Mouse (Mus musculus): Measurements from ENCODE around the gene Etl4.

Etl4 gene

DNA sequence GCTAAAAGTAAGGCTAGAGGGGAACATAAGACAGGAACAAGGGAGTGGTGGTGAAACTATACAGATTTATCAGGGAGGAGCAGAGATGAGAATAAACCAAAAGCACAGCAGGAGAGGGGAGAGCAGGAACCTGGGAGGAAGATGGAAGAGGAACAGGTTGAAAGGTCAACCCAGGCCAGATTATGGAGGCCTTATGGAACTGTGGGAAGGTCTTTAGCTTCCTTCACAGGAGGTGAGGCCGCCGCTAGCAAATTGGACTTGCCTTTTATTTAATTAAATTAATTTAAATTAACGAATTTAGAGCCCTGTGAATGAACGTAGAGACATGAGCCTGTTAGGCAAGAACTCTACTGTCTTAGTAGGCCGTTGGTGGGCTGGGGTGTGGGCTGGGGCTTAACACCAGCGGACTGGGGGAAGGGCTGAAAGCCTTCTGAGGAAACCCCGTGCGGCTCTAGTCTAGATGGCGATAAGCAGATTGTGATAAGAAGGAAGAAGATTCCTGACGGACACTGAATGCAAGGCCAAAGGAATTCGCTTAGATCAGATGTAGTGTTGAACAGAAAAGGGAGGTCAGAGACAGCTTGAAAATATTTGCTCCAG, 612.2 kb downstream of the Etl4 start:
- no peak for DNase-seq

DNA sequence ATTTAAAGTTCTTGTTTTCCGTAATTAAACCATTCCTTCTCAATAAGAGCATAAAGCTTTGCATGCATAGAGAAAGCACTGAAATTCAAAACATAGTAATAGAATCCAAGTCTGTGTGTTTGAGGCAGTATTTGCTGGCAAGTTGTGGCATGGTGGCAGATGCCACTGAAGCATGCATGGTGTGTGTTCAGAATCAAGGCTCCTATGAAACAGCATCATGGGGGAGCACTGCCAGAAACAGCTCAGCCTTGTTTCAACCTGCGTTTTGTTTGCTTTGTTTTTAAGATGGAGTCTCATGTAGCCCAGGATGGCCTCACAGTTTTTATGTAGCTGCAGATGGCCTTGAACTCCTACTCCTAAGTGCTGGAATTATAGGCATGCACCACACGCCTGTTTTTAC, 614.1 kb downstream of the Etl4 start:
- DNase-seq: no peak

DNA sequence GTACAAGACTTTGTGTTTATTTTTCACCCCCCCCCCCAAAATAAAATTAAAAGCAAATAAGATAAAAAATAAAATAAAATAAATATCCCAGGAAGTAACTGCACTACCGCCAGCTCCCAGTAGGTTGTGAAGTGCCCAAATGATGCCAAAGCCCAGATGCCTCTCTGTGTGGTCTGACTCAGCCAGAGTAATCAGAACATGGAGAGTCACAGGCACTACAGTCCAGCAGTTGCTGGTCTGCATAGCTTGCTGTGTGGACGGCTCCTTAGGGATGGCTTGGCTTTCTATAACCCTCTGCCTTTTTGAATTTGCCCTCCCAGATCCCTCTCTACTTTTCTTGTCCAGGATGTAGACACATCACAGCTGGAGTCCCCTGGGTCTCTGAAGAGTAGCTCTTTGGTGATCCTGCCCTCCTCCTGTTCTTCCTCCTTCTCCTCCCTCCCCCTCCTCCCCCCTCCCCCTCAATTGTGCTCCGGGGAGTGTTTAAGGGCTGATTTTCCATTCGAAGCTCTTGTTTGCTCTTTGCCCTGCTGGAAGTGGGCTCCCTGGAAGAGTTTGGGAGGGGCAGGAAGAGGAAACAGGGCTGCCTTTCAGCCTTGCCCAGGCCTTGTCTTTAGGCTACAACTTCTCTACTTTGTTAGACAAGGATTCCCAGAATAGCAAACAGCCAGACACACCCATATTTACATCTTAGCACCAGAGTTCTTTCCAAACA, 616.5 kb downstream of the Etl4 start:
- DNase-seq: peak; percentile 23

DNA sequence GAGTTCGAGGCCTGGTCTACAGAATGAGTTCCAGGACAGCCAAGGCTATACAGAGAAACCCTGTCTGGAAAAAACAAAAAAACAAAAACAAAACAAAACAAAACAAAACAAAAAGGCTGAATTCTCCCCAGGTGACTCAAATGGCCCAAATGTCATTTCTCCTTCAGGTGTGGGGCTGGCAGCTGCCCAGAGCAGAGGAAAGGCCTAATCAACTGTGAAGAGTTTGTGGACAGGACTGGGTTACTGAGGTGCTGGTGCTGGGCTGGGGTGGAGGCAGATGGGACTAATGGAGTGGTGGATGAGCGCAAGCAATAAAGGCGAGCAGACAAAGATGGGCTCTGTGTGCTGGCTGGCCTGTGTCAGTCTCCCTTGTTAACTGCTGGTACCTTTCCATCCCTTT, 617.3 kb downstream of the Etl4 start:
- no peak for DNase-seq

DNA sequence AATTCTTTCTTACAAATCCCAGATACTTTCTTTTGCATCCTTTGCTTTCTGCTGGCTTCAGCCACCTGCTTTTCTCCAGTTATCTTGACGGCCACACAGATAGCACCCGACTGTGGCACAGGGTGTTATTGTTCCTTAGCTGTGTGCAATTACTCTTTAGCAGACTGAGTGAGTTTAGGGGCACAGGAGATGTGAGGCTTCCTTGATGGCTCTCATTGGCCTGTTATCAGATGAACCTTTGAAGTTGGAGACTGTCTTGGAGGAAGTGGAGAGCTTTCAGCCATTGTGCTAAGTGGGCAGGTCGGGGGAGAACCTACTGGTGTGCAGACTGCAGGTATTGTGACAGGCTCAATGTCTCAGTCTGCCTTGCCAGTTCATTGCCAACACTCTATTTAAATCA, 623.0 kb downstream of the Etl4 start:
- DNase-seq: no peak

DNA sequence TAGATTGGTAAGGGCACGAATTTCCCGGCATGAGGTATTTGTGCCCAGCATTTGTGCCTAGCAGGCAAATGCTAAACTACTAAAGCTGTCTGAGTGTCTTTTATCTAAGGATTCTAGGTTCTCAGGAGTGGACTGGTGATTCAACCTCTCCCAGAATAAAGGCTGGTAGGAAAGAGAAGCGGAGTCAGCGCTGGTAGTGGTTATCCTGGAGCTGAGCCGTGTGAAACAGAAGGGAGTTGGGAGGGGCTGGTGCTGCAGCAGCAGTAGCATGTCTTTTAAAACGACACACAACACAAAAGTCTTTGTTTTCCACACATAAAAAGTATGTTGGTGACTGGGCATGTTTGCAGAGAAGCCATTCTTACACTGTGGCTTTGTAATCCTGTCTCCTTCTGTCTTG, 628.2 kb downstream of the Etl4 start:
- DNase-seq: no peak

DNA sequence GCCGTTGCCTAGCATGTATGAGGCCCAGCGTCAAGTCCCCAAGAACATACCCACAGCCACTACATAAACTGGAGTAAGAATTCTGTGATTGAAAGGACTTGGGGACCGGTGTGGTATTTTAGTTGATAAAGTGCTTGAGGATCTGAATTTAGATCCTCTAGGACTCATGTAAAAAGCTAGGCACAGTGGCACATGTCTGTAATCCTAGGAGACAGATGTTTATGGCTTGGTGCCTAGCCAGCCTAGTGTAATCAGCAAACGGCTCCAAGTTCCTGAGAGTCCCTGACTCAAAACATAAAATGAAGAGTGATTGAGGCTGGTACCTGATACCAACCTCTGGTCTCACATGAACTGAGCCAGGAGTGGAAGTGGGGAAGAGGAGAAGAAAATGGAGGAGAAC, 629.3 kb downstream of the Etl4 start:
- DNase-seq: no peak

DNA sequence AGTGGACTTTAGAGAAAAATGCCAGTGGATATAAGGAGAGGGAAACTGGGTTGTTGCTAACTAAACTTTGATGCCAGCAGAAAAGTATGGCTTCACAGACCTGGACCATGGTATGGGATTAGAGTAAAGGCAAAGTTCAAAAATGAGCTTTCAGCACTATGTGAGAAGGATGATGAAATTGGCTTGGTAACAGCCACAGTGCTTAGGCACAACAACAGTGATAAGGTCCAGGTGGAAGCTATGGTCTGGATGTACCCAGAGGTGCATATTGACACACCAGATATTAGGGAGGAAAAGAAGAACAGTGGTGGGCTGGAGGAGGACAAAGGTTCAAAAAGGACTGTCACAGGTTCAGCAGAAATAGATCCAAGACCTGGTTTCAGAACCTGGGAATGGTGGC, 631.7 kb downstream of the Etl4 start:
- no peak for DNase-seq

DNA sequence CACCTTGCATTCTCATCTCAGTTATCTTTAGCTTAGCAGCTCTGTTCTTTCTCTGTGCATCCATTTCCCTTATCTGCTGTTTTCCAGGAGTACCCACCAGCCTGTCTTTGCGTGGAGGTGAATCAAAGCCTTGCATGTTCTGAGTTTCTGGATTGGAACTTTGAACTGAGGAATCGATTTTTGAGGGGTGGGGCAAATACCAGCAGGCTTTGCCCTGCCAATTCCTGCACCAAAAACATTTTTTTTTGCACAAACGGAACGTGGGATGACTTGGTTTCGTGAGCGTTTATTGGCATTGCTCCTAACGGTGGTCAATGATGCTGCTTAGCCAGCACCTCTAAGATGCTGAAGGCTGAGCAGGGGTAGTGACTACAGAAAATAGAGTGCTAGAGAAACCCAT, 632.7 kb downstream of the Etl4 start:
- no peak for DNase-seq

DNA sequence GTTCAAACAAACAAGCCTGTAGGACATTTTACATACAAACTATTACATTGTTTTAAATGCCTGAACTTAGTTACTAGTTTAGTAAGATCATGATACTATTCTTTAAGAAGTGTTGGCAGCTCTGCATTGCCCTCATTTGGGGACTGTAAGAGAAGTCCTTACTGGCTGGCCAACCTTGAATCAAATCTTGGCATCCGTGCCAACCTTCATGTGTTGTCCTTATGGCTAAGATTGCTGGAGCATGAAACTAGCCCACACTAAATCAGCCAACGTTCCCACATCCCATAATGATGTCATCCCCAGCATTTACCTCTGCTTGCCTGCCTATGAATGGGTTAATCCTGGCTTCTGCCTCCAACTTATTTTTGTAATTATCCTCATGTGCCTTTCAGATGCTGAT, 636.0 kb downstream of the Etl4 start:
- no peak for DNase-seq

DNA sequence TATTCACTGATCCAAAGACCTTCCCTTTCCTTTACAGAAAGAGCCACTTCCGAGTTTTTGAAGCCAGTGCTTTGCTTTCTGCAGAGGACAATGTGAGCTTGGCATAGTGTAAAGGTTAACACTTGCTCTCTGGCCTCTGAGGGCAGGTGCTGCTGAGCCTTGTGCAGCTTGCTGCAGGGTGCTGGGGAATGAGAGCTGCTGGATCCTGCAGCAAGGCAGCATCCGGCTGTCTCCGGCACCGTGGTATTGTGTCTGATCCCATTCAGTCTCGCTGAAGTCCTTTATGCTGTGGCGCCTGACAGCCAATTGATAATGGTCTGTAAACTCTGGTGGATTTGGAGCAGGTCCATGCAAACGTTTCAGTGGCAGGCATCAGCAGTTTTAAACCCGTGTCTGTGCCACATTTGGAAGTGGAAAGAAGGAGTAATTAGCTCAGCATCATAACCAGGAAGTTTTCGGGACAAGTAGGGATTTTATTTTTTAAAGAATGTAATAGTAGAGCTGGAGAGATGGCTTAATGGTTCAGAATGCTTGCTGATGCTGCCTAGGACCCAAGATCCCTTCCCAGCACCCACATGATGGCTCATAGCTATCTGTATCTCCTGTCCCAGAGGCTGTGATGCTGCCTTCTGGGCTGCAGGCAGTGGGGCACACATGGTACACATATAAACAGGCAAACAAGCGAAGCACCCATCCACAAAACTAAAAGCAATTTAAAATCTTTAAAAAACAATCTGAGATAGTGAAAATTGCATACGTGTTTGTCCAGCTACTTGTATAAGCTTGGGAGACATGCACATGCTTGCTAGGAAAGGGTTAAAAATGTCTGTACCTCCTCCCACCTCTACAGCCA, 637.1 kb downstream of the Etl4 start:
- DNase-seq: peak; percentile 26

DNA sequence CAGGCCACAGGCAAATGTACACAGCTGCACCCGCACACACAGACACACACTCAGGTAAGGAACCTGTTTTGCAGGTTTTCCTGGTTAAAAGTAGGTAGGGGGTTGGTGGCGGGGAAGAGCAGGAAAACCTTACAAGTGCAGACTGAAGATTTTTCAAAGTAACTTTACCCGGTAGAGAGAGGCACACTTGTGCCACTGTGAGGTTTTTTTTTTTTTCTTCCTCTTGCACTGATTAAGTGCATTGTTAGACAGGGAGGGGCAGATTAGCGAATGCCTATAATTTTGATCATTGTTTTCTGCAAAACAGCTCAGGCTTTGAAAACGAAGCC, 637.7 kb downstream of the Etl4 start:
- peak; percentile 34 for DNase-seq

DNA sequence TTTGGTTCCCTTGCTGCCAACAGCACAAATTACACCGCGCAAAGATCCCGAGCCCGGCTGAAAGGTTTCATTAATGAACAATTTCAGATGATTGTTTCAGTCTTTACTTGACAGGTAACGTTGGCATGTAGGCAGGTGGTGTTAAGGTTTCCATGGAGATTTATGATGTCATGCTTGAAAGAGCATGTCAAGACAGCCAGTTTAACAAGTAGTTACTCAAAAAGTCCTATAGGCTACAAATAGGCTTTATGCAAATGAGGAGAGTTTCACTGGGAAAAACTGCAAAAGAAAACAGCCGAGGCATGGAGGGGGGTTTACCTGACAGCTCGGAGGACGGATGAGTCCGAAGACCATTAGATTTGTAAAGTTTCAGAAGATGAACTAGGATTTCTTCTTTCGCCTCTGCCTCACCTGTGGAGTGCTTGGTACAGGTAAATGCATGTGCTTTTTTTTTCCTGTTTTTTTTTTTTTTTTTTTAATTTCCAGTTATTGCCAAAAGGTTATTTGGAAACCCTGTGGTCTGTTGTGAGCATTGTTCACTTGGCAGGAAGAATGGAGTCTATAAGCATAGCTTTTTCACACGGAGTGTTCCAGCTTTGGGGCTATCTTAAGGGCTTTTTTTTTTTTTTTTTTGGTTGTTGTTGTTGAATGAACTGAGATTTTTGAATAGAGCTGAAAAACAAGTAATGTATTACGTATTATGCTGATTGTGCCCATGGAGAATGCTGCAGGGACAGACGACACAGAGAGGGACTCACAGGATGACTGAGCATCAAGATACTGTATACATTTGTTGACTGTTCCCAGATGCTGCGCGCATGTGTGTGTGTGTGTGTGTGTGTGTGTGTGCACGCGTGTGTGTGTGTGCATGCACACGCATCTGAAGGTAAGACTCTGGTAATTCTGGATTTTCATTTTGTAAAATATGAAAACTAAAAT, 638.4 kb downstream of the Etl4 start:
- peak; percentile 20 for DNase-seq

DNA sequence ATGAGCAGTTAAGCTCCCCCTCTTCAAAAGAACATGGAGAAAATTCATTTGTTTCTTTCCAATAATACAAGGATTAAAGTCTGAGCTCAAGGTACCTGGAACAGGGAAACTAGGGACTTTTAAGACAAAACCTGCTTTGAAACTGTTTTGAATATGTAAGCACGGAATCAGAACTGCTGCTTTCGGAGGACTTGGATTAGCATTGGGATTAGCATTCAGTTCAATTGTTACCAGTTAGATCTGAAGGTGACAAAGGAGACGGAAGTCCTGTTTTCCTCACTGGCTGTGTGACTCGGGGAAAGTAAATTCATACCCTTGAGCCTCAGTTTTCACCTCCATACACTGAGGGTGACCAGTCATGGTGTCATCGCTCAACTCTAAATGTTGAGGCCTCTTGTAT, 639.5 kb downstream of the Etl4 start:
- DNase-seq: no peak

DNA sequence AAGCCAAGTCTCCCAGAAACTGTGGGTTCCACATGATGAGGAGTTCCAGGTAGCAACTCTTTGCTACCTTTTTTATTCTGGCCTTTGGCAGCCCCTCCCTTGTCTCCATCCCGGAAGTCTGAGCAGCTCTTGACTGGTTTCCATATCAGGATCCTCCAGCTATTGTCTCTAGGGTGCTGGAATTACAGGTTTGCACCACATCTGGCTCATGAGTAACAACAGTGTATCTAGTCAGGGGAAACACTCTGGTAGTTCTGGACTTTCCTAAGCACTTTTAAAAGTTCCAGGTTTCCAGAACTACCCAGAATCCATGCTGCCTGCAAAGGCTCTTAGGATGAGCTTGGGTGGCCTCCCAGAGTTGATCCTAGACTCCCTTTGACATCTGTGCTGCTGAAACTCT, 640.4 kb downstream of the Etl4 start:
- no peak for DNase-seq

DNA sequence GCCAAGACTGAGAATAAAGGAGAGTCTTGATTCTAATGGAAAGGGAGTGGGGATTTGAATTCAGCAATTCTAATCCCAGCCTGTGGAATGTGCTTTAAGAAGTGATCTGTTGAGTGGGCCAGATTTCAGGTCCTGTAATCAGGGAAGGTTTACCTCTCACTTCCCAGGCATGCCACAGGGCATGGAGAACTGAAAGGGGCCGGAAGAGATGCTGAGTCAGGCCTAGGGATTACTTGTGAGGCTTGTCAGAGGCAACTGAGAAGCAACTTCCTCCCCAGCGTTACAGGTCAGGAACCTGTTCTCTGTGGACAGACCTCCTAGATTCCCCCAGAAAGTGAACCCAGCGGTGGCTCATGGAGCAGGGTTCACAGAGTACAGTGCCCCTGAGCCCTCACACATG, 646.1 kb downstream of the Etl4 start:
- DNase-seq: no peak

DNA sequence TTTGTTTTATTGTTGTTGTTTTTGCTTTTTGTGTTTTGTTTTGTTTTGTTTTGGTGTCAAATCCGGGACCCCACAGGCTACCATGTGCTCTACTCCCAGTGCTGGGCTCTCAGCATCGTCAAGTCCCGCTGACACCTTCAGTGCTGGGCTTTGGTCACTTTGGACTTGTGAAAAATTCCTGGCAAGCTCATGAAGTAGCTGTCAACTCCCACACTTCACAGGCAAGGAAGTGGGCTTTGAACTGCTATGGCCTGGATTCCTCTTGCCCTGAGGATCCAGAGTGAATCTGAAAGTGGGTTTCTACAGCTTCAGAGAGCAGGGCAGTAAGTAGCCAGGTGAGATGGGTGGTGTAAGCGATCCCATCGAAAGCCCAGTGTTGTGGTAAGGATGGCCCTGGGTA, 649.5 kb downstream of the Etl4 start:
- DNase-seq: no peak

DNA sequence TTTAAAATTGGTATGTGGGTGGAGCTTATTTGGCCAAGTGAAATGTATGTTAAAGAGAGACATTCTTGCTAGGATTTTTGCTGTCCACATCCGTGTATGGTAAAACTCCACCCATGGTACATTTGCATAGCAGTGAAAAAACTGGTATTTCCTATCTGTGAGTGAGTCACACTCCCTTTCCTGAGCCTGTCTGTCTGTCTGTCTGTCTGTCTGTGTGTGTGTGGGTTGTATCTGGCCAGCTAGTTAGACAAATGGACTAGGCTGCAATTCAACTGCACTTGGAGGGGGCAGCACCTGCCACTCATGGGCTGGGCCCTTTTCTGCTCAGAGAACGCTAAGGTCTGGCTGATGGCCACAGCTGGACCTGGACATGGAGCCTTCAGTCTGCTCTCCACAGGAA, 650.1 kb downstream of the Etl4 start:
- DNase-seq: no peak

DNA sequence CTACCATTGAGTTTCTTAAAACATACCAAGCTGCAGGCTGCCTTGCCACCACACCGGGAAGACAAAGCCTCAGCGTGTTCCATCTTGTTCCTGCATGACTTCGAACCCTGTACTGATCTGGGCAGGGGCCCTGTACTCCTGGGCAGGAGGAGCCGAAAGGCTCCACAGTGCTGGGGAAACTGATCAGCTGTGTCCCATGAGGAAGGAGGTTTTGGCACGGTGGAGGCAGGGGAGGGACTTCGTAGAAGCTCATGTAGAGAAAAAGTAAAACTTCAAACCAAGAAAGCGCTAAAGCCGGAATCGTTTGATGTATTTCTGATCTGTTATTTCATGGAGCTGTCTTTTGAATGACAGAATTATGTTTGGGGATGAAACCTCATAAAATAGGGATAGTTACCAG, 651.0 kb downstream of the Etl4 start:
- no peak for DNase-seq

DNA sequence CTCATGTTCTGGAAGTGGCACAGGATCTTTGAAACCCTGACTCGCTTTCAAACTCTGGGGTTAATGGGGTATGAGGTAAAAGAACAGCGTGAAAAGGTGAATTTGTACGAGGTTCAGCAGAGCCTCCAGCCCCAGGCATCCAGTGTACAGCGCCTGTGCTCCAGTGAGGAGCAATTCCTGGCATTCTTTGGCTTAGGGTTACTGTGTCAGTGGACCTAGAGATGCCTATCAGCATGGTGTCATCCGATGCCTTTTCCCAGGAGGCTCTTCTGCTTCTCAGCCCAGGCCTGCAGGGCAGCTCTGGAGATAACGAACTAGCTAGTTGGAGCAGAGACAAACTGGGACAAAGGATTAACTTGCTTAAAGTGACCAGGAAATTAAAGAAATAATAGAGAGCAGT, 653.5 kb downstream of the Etl4 start:
- no peak for DNase-seq

DNA sequence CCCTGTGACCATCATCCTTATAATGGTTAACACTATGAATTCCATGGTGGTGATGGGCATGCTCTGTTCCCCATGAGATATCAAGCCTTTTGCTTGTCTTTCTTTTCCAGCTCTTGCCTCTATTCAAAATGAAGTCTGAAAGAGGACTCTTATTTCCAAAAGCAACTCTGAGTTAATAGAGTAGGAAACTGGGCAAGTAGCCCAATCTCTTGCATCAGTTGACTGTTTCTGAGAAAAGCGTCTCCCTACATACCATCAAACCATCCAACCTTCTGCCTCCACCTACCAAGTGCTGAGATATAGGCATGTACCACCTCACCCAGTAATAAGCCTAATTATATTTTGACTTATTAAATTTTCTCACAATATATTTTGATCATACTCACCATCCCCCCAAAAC, 658.9 kb downstream of the Etl4 start:
- no peak for DNase-seq

DNA sequence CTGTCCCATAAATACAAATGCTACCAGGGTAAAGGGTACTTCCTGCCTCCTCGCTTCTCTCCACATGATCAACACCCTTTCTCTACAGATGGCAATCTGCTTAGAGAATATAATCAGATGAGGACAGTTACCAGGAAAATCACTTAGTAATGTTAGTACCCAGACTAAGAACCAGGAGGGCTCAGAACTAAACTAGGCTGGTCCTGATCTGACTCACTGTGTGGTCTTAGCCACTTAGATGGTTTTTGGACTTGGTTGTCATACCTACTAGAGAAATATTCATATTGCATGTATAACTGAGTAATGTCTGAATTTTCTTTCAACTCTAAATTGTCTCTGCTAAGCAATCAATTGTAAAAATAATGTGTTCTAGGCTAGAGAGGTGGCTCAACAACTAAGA, 662.4 kb downstream of the Etl4 start:
- no peak for DNase-seq

DNA sequence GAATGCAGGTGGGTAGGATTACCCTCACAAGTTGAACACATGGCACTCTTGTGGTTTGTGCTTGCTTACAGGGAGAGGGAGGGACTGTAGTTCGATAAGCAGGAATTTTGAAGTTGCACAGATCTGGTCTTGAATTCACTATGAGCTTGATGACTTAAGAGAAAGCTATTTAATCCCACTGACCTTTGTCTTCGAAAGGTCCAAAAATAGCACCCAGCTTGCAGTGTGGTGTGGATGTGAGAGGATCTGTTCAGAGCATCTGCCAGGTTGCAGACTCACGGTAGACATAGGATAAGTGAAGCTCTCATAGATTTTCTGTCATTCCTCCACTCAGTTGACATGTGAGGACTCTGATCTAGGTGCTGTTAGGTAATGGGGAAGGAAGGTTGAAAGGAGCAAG, 670.8 kb downstream of the Etl4 start:
- no peak for DNase-seq

Data from kidney, adult 11 months (tissue).